Mouse (Mus musculus) kidney, adult 11 months (tissue): Measurements from ENCODE around the gene Bbof1.
A peak's percentile ranks its signal among the peaks of the same experiment; 100 is the strongest.

Experiments used
- DNase-seq: peaks from one replicate; pipeline ENCODE4 v3.0.0; 2022

Gene Bbof1

DNA sequence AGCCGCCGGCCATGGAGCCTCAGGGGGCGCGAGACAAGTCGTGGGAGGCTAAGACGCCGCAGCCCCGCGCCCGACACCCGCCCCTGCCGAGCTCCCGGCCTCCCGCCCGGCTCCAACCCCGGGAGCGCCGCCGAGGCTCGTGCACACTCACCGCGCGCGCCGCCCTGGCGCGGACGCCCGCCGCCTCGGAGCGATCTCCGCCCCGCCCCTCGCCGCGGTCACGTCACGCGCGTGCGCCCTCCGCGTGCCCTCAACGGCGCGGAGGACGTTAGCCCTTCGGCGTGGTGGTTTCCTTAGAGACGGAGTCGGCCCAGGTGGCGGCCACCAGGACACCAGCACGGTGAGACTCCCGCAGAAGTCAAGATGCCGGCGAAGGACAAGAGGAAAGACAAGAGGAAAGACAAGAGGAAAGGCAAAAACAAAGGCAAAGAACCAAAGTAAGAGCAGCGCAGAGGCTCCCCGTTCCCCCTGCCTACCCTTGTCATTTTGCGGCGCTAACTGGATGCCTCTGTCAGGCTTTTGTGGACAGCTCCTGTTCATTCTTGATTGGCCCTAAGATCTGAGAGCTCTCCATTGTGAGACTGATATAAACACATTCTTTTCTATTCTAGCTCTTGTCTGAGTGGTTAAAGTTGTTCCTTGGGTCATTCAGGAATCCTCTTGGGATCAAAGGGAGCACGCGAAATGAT, at the start of gene Bbof1, which contains the start of gene Entpd5:
TSS of gene Bbof1 (plus strand) at position 253 of the 689 bp plus-strand sequence.
TSS of gene Entpd5 (minus strand) at position 211 of the 689 bp plus-strand sequence.
- peak; percentile 87 for DNase-seq

GRCm38 (mm10) chr12:84361555-84362489, 47.0 kb upstream of the Bbof1 start, which contains the start of the genes Coq6 and Fam161b:
Gene Coq6 (plus strand): TSS chr12:84361657.
Gene Fam161b (minus strand): TSS chr12:84361833.
- DNase-seq = peak; percentile 97

DNA sequence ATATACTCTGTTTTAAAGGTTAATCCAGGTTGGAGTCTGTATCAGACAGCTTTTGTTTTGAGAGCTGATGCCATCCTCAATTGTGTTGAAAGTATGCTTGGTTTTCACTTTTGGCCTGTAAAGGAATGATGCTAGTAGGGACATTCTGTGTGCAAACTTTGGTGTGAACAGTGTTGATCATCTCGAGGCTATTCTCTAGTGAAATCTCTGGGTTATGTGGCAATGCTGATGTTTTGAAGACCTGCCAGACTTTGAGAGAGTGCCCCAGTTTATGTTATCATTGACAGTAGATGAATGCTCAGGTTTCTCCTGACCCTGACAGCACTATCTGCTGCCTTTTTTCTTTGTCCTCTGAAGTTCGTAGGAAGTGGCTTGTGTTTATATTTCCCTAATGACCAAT, 46.0 kb upstream of the Bbof1 start:
- DNase-seq = no peak

DNA sequence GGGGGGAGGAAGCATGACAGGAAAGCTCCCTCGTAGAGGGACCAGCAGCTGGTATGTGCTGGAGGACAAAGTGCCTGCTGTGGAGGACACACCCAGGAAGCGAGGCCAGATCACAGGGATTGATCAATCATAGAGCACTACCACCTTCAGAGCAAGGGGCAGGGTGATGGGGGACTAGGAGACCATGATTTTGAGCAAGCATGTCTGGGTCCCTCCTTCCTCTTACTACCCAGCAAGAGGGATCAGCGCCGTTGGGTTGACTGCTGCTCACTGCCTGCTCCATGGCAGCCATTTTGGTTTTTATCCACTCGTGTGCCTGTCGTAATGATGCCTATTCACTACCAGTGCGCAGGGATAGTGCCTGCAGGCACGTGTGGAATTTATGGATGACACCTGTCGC, 44.6 kb upstream of the Bbof1 start:
- DNase-seq = no peak

DNA sequence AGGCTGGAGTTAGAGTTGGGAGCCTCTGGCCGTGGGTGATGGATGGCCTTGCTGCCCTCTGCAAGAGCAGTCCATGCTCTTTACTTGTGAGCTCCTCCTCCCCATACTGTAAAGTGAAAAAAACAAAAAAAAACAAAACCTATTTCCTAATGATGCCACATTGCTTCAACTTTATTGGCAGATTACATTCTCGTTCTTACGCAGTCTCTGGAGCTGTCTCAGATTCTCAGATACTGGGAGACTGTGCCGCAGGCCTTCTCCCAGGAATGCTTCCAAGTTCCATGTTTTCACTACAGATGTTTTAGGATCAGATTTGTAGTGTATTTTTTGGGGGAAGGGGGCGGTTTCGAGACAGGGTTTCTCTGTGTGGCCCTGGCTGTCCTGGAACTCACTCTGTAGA, 43.7 kb upstream of the Bbof1 start:
- no peak for DNase-seq

DNA sequence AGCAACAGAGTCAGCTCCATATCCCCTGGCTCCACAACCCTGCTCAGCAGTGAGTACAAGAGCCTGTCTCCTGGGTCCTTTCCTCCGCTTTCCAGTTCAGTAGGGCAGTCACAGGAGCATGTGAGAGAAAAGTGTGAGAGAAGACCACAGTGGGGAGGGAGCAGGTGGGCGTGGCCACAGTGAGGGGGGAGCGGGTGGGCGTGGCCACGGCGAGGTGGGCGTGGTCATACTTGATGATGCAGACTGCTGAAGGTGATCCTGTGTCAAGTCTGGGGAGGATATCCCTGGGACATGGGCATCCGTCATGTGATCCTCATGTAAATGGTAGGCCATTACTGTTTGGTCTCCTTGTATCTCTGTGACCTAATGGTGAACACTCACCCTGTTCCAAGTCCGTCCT, 41.9 kb upstream of the Bbof1 start:
- no peak for DNase-seq

DNA sequence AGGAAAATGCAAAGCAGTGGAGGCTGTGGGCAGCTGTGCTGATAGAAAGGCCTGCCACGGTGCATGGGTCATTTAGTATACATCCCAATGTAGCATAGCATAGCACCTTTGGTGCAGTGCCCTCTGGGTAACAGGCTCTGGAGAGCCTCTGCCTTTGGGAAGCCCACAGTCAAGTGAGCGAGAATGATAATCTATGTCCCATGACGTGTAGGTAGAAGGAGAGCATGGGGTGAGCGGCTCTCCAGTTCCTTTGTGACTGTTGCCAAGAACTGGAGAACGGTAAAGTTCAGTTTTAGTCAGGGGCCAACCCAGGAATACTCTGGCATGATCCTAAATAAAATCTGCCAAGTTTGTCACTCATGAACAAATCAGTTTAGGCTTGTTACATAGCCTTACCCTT, 37.2 kb upstream of the Bbof1 start:
- no peak for DNase-seq

DNA sequence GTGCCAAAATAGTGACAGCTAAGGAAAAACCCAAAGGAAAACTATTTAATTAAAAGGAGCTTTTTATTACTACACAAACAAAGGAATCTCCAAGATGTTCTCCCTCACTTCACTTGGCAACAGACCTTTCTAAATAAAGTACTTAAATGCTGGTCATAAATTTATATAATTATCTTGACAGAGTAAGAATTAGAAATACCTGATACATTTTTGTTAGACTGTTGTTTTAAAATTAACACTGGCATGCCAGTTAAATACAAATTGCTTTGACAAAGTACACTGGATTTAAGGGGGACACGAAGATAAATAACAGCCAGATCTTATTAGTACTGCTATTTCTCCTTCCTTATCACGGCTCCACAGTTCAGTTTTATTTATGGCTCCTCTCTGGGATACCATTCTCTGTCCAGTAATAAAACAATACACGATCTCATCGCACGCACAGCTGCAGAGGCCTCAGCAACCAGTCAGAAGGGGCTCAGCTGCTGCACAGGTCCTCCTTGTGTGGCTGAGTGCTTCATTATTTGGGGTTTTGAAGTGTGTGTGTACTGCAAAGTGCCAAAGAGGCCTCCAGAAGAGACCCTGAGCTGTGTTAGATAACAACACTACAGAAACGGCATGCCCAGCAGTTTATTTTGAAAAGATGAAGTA, 34.9 kb upstream of the Bbof1 start:
- DNase-seq = no peak

DNA sequence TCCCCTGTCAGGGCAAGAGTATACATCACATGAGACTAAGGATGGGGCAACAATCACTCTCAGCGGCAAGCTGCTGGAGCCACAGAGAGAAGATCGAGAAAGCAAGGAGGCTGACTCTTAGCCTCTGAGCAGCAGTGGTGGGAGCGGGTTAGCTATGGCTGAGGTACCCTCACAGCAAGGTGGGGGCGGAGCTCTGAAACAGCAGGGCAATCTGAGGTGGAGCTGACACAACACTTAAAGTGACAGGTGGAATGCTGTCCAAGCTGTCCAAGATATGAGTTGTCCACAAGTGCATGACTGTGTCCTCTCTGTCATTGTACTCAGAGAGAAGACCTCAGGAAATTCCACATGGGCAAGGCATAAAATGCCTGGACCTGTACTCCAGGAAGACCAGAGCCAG, 26.5 kb upstream of the Bbof1 start:
- no peak for DNase-seq

DNA sequence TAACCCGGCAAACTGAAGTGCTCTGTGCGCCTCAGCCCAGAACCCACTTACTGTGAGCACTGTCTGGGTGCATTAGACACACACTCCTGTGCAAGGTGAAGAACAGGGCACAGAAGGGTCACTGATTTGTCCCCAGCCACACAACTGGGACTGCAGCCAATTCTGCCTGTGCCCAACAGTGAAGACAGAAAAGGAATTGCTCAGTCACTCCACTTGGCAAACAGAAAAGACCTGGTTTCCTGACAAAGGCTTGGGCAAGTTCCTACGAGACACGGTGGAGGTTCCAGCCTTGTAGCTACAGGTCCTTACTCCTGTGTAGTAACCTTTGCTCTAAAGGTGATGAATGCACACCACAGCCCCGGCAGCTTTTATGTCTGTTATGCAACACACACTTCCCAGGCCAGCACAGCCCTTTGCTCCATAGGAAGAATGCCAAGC, 24.2 kb upstream of the Bbof1 start:
- peak; percentile 93 for DNase-seq

DNA sequence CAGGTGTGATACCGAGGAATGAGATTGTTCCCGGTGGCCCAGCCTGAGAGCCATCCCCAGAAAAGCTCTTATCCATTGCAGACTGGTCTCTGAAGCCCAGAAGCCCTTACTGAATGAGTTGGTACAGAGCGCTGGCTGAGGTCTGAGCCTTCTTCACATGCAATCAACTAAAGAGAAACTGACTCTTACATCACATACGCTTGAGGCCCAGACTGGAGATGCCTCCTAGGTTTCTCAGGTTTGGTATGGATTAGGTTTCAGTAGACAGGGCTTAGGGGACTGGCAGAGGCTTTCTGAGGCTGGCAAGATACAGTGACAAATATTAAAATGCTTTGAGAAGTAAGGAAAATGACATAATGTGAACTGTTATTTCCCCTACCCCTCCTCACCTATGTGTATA, 23.5 kb upstream of the Bbof1 start:
- DNase-seq = no peak

DNA sequence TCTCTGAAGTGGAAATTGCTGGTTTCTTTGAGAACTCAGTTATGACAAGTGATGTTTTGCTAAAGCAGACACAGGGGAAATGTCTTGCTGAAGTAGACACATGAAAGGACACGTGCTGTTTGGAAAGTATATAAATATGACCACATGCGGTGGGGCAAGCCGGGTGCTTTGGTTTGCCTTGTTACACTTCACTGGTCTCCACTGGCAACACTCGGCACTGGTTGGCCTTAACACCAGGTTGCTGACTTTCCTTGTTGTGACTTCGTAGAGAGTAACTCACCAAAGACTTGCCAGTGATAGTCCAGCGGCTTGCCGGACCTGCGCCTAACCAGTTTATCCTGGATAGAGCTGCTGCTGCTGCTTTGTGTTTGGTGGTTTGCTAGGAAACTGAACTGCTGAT, 20.8 kb upstream of the Bbof1 start:
- peak; percentile 81 for DNase-seq

GRCm38 (mm10) chr12:84388774-84389400, 20.0 kb upstream of the Bbof1 start:
- DNase-seq = no peak

- DNase-seq = no peak
Observed at GRCm38 (mm10) chr12:84390336-84390735, 18.5 kb upstream of the Bbof1 start.

DNA sequence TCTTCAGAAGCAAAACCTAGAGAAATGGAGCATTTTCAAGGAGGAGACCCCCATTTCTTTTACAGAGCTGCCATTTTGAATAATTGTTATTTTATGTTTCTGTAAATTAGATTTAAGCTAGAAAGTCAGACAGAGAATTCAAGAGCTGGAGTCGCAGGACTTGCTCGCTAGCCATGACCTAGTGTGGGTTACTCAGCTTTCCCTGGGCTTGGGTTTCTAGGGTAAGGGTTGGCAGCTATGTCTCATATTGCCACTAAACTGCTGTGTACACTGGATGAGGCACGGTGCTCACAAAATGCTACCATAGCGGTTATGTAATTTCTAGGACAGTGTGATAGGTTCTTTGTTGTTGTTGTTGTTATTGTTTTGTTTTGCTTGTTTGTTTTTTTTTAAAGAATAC, 16.2 kb upstream of the Bbof1 start:
- DNase-seq = no peak

GRCm38 (mm10) chr12:84393847-84394246, 15.0 kb upstream of the Bbof1 start:
- no peak for DNase-seq

DNA sequence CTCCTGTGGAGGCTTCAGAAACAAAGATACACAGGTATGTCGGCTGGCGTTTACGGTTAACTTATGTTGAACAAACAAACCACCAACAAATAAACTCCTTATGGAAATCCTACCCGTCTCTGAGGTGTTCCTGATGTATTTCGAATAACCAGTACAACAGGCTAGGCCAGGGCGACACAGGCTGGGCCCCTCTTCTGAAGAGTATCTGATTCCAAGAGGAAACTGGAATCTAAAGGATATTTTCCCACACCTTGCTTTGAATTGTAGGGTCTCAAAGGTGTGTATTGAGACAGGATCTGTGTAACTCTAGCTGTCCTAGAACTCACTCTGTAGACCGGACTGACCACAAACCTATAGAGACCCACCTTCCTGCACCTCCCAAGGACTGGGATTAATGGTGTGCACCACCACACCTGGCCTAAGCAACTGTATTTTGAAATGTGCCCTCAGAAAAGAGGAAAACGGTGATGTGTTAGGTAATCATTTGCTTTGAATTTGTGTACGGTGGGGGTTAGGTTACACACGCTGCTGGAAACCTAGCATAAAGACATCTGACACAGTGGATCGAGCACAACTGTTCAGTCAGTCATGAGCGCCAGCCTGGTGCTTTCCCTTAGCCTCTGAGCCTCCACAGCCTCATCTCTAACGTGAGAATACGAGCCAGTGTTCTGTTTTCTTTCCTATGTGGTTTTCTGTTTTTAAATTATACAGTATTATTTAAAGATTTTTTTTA, 11.8 kb upstream of the Bbof1 start:
- no peak for DNase-seq

GRCm38 (mm10) chr12:84397685-84398084, 11.2 kb upstream of the Bbof1 start:
- no peak for DNase-seq

DNA sequence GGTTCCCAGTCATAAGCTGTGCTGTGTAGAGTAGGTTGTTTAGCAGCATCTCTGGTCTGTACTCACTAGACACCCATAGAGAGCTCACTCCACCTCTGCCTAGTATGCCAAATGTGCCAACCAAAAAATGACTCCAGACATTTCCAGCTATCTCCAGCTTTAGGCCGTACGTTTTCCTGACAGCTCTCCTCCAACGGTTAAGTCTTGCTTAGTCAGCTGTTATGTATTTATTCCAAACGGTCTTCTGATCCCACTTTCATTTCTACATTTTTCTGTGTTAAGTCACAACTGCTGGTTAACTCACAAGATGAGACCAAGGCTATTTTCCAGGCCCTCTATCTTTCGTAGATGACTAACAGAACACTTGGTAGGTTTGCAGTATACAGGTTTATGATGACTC, 10.2 kb upstream of the Bbof1 start:
- no peak for DNase-seq

DNA sequence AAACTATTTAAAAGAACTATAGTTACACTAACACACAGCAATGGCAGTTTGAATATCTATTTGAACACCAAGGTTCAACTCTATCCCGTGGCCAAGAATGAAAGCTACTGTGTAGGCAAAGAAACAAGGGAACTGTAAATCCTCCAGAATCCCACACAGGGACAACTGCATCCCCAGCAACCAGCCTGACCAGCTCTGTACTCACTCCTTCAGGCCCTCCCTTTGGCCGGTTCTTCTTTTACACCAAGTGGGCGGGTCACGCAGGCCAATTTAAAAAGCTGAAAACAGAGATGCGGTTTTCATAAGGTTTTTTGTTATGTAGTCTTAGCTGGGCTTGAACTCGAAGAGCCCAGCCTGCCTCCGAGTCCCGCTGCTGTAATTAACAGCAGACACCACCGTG, 9.7 kb upstream of the Bbof1 start:
- DNase-seq = no peak

- DNase-seq = peak; percentile 81
Observed at GRCm38 (mm10) chr12:84399663-84400062, 9.2 kb upstream of the Bbof1 start.

- DNase-seq = no peak
Observed at GRCm38 (mm10) chr12:84400068-84400467, 8.8 kb upstream of the Bbof1 start.
